Mouse (Mus musculus): ENCODE data around the gene Pld2. TPM values are rescaled to one million over a fixed set of nuclear protein-coding genes. Genes with fewer than 3 reads are reported as not detected.
"Not testable (repeated sequence)": the region's sequence is repeated elsewhere in the genome, so short reads cannot be mapped to it uniquely, and the experiment has no call there.

The Pld2 gene
- total and polyA plus RNA-seq, 2 experiments from 2014 or later = 17.7 to 64.3 TPM

GRCm38 (mm10) chr11:70561937-70562286 is 22.0 kb downstream of the Pld2 start:
- H3K27ac ChIP-seq = peak overlapping the region; percentile 86
- peaks cover 13% of the 10 kb centered on the region for H3K4me1 ChIP-seq (ENCODE audit: insufficient read depth, low read length)
- peak overlapping the region; percentile 91 for H3K4me3 ChIP-seq (ENCODE audit: low read length)
- H3K4me2 ChIP-seq (ENCODE audit: low read depth, low read length) = peak overlapping the region; percentile 92
- H3K27me3 ChIP-seq (ENCODE audit: insufficient read depth, low read length) = no peaks in the 10 kb centered on the region
- peak overlapping the region; percentile 96; the same call in 1 of the 2 replicates for H3K9ac ChIP-seq (replicated peaks; ENCODE audit: low read length)
- no peaks in the 10 kb centered on the region; the same call in 1 of the 2 replicates for H3K36me3 ChIP-seq (ENCODE audit: insufficient read depth, low read length)
- ATAC-seq (no peak), DNase-seq (ENCODE audit: low spot score) (no peak)
- WGBS = 0% methylated on average over 2 of the region's 2 CpGs
- H3K9me3 ChIP-seq (ENCODE audit: low read length) = no peaks in the 10 kb centered on the region
- peak; percentile 29 for TF ChIP-seq CTCF (IDR thresholded peaks at IDR 0.05; ENCODE audit: low read depth)

GRCm38 (mm10) chr11:70562287-70562994 is 22.6 kb downstream of the Pld2 start, which contains the start of gene Mink1:
Gene Mink1, plus strand, starts transcription at chr11:70562881.
- TF ChIP-seq CTCF (IDR thresholded peaks at IDR 0.05; ENCODE audit: low read depth) = no peak
- peak within 1 kb of the TSS; percentile 91 for H3K4me3 ChIP-seq (ENCODE audit: low read length)
- peak within 1 kb of the TSS; percentile 86 for H3K27ac ChIP-seq
- peak within 1 kb of the TSS; percentile 92 for H3K4me2 ChIP-seq (ENCODE audit: low read depth, low read length)
- DNase-seq (ENCODE audit: low spot score) (peak; percentile 96), ATAC-seq (peak; percentile 97)
- WGBS = 2% methylated on average over 53 of the region's 57 CpGs
- peak within 1 kb of the TSS; percentile 96 for H3K9ac ChIP-seq (replicated peaks; ENCODE audit: low read length)
- no peaks in the 10 kb centered on the region for H3K27me3 ChIP-seq (ENCODE audit: insufficient read depth, low read length)
- no peaks in the 10 kb centered on the region for H3K9me3 ChIP-seq (ENCODE audit: low read length)
- peaks cover 13% of the 10 kb centered on the region for H3K4me1 ChIP-seq (ENCODE audit: insufficient read depth, low read length)
- H3K36me3 ChIP-seq (ENCODE audit: insufficient read depth, low read length) = no peaks in the 10 kb centered on the region

GRCm38 (mm10) chr11:70562995-70563469 is 23.2 kb downstream of the Pld2 start:
- peak; percentile 10; the same call in 1 of the 2 replicates for ATAC-seq
- TF ChIP-seq CTCF (IDR thresholded peaks at IDR 0.05; ENCODE audit: low read depth) = no peak
- H3K9ac ChIP-seq (replicated peaks; ENCODE audit: low read length) = peak overlapping the region; percentile 96
- no peaks in the 10 kb centered on the region for H3K27me3 ChIP-seq (ENCODE audit: insufficient read depth, low read length)
- 2% methylated on average over 14 of the region's 31 CpGs for WGBS
- peak overlapping the region; percentile 91 for H3K4me3 ChIP-seq (ENCODE audit: low read length)
- no peaks in the 10 kb centered on the region; the same call in 1 of the 2 replicates for H3K36me3 ChIP-seq (ENCODE audit: insufficient read depth, low read length)
- no peak for DNase-seq (ENCODE audit: low spot score)
- peak overlapping the region; percentile 92 for H3K4me2 ChIP-seq (ENCODE audit: low read depth, low read length)
- H3K9me3 ChIP-seq (ENCODE audit: low read length) = no peaks in the 10 kb centered on the region
- H3K27ac ChIP-seq = peak overlapping the region; percentile 86
- H3K4me1 ChIP-seq (ENCODE audit: insufficient read depth, low read length) = peaks cover 13% of the 10 kb centered on the region

GRCm38 (mm10) chr11:70563470-70564275 is 23.8 kb downstream of the Pld2 start:
- Histone ChIP-seq H3K9me3 (ENCODE audit: low read length) (no peaks in the 10 kb centered on the region), H3K4me1 (ENCODE audit: insufficient read depth, low read length) (peaks cover 13% of the 10 kb centered on the region), H3K9ac (replicated peaks; ENCODE audit: low read length) (peak overlapping the region; percentile 96), H3K27me3 (ENCODE audit: insufficient read depth, low read length) (no peaks in the 10 kb centered on the region), H3K4me3 (ENCODE audit: low read length) (peak overlapping the region; percentile 91), H3K4me2 (ENCODE audit: low read depth, low read length) (peak overlapping the region; percentile 92), H3K27ac (peak overlapping the region; percentile 86), H3K36me3 (ENCODE audit: insufficient read depth, low read length) (no peaks in the 10 kb centered on the region; the same call in 1 of the 2 replicates)
- WGBS = 3% methylated on average over 25 of the region's 25 CpGs
- DNase-seq (ENCODE audit: low spot score) (peak; percentile 56), ATAC-seq (no peak)
- no peak for TF ChIP-seq CTCF (IDR thresholded peaks at IDR 0.05; ENCODE audit: low read depth)

- Histone ChIP-seq H3K4me3 (ENCODE audit: low read length) (peak overlapping the region; percentile 91), H3K4me2 (ENCODE audit: low read depth, low read length) (peak overlapping the region; percentile 92), H3K9ac (replicated peaks; ENCODE audit: low read length) (peak overlapping the region; percentile 96; the same call in 1 of the 2 replicates), H3K27ac (no peak overlapping the region), H3K36me3 (ENCODE audit: insufficient read depth, low read length) (no peaks in the 10 kb centered on the region; the same call in 1 of the 2 replicates), H3K9me3 (ENCODE audit: low read length) (no peaks in the 10 kb centered on the region), H3K27me3 (ENCODE audit: insufficient read depth, low read length) (no peaks in the 10 kb centered on the region), H3K4me1 (ENCODE audit: insufficient read depth, low read length) (peaks cover 13% of the 10 kb centered on the region)
- 35% methylated on average over 4 of the region's 4 CpGs for WGBS
- DNase-seq (ENCODE audit: low spot score) (no peak), ATAC-seq (no peak)
- no peak for TF ChIP-seq CTCF (IDR thresholded peaks at IDR 0.05; ENCODE audit: low read depth)
Measured at GRCm38 (mm10) chr11:70564276-70564873, 24.5 kb downstream of the Pld2 start.

GRCm38 (mm10) chr11:70566586-70566985 is 26.7 kb downstream of the Pld2 start:
- no peak for TF ChIP-seq CTCF (IDR thresholded peaks at IDR 0.05; ENCODE audit: low read depth)
- peaks cover 13% of the 10 kb centered on the region for H3K4me1 ChIP-seq (ENCODE audit: insufficient read depth, low read length)
- H3K27ac ChIP-seq = no peak overlapping the region
- H3K9me3 ChIP-seq (ENCODE audit: low read length) = no peaks in the 10 kb centered on the region
- H3K27me3 ChIP-seq (ENCODE audit: insufficient read depth, low read length) = no peaks in the 10 kb centered on the region
- H3K9ac ChIP-seq (replicated peaks; ENCODE audit: low read length) = no peak overlapping the region
- H3K36me3 ChIP-seq (ENCODE audit: insufficient read depth, low read length) = no peaks in the 10 kb centered on the region; the same call in 1 of the 2 replicates
- no peak overlapping the region for H3K4me3 ChIP-seq (ENCODE audit: low read length)
- WGBS = 56% methylated on average over 7 of the region's 7 CpGs
- no peak overlapping the region for H3K4me2 ChIP-seq (ENCODE audit: low read depth, low read length)
- ATAC-seq = no peak
- no peak for DNase-seq (ENCODE audit: low spot score)

- whole genome bisulfite sequencing = 89% methylated on average over 1 of the region's 1 CpGs
Measured at GRCm38 (mm10) chr11:70570614-70571013, 30.8 kb downstream of the Pld2 start.

More at GRCm38 (mm10) chr11:70570614-70571013, 30.8 kb downstream of the Pld2 start:
- not testable (repeated sequence) for ATAC-seq; H3K4me3 ChIP-seq (ENCODE audit: low read length); H3K9me3 ChIP-seq (ENCODE audit: low read length); H3K4me1 ChIP-seq (ENCODE audit: insufficient read depth, low read length); H3K36me3 ChIP-seq (ENCODE audit: insufficient read depth, low read length); H3K27me3 ChIP-seq (ENCODE audit: insufficient read depth, low read length); H3K9ac ChIP-seq (replicated peaks; ENCODE audit: low read length); DNase-seq (ENCODE audit: low spot score); H3K27ac ChIP-seq; H3K4me2 ChIP-seq (ENCODE audit: low read depth, low read length)
